Mouse (Mus musculus) c-Kit-positive CD71-positive TER-119-negative erythroid progenitor cells, embryonic 14.5 days (primary cell): ENCODE results near the gene Gm10842.
A peak's percentile ranks its signal among the peaks of the same experiment; 100 is the strongest.
"Not testable (repeated sequence)": the region's sequence is repeated elsewhere in the genome, so short reads cannot be mapped to it uniquely, and the experiment has no call there.

Experiments used
- DNase-seq: peaks from one replicate; pipeline ENCODE4 v3.0.0-alpha.2; 2013; ENCODE audit warnings: low read depth

Gene Gm10842

GRCm38 (mm10) chr11:105146593-105146992 is at the start of gene Gm10842:
TSS of gene Gm10842 (plus strand) at chr11:105146893.
- DNase-seq: no peak

- DNase-seq: not testable (repeated sequence)
Measured at GRCm38 (mm10) chr11:105112448-105112847, 34.2 kb upstream of the Gm10842 start.

- DNase-seq: no peak
Measured at GRCm38 (mm10) chr11:105117814-105118213, 28.9 kb upstream of the Gm10842 start.

GRCm38 (mm10) chr11:105120551-105121061 is 26.1 kb upstream of the Gm10842 start:
- DNase-seq: no peak

GRCm38 (mm10) chr11:105121792-105122191 is 24.9 kb upstream of the Gm10842 start:
- DNase-seq: not testable (repeated sequence)

- DNase-seq: peak; percentile 75
Measured at GRCm38 (mm10) chr11:105123986-105124385, 22.7 kb upstream of the Gm10842 start.

GRCm38 (mm10) chr11:105125735-105126519 is 20.8 kb upstream of the Gm10842 start, which contains the start of gene Mettl2:
TSS of gene Mettl2 (plus strand) at chr11:105126425.
- peak; percentile 81 for DNase-seq

GRCm38 (mm10) chr11:105126520-105127029 is 20.1 kb upstream of the Gm10842 start:
- DNase-seq: no peak

GRCm38 (mm10) chr11:105135692-105136091 is 11.0 kb upstream of the Gm10842 start:
- DNase-seq: no peak

GRCm38 (mm10) chr11:105137255-105137654 is 9.4 kb upstream of the Gm10842 start:
- not testable (repeated sequence) for DNase-seq

GRCm38 (mm10) chr11:105140512-105140911 is 6.2 kb upstream of the Gm10842 start:
- not testable (repeated sequence) for DNase-seq

GRCm38 (mm10) chr11:105141115-105141514 is 5.6 kb upstream of the Gm10842 start:
- no peak for DNase-seq

GRCm38 (mm10) chr11:105143564-105143963 is 3.1 kb upstream of the Gm10842 start:
- DNase-seq: no peak

- no peak for DNase-seq
Measured at GRCm38 (mm10) chr11:105144084-105144483, 2.6 kb upstream of the Gm10842 start.

- no peak for DNase-seq
Measured at GRCm38 (mm10) chr11:105144508-105145210, 2.0 kb upstream of the Gm10842 start.

- no peak for DNase-seq
Measured at GRCm38 (mm10) chr11:105145211-105145610, 1.5 kb upstream of the Gm10842 start.

- DNase-seq: no peak
Measured at GRCm38 (mm10) chr11:105149353-105149752, 2.7 kb downstream of the Gm10842 start.

GRCm38 (mm10) chr11:105149766-105150165 is 3.1 kb downstream of the Gm10842 start:
- DNase-seq: no peak

- no peak for DNase-seq
Measured at GRCm38 (mm10) chr11:105150691-105151090, 4.0 kb downstream of the Gm10842 start.

GRCm38 (mm10) chr11:105151226-105152016 is 4.7 kb downstream of the Gm10842 start:
- no peak for DNase-seq

GRCm38 (mm10) chr11:105152017-105152300 is 5.3 kb downstream of the Gm10842 start:
- no peak for DNase-seq

GRCm38 (mm10) chr11:105152357-105152899 is 5.7 kb downstream of the Gm10842 start:
- peak; percentile 74 for DNase-seq
